Mouse (Mus musculus) small intestine, adult 2 months (tissue): ENCODE measurements at regions not wholly inside any gene's neighbourhood (a gene's known extent, or its start where the extent isn't known, plus 50 kb on each side); places are given as distances from the start of the nearest gene placed in this dataset.

Experiments
- H3K27ac ChIP-seq: fragments of 200-500 bp; 2 replicates; pipeline ENCODE4 v1.5.1; 2012; ENCODE audit warnings: low read depth, low read length, control low read depth, inconsistent platforms; ENCODE audit not compliant: insufficient read depth
- H3K27me3 ChIP-seq: fragments of 200-500 bp; 2 replicates; pipeline ENCODE4 v1.6.1; 2012; ENCODE audit warnings: mild to moderate bottlenecking, moderate library complexity, low read length, inconsistent platforms; ENCODE audit not compliant: control insufficient read depth, insufficient read depth
- H3K36me3 ChIP-seq: fragments of 200-500 bp; 2 replicates; pipeline ENCODE4 v1.6.1; 2012; ENCODE audit warnings: mild to moderate bottlenecking, low read length, control low read depth, inconsistent platforms; ENCODE audit not compliant: control insufficient read depth, insufficient read depth
- H3K4me1 ChIP-seq: fragments of 200-500 bp; 2 replicates; pipeline ENCODE4 v1.6.1; 2012; ENCODE audit warnings: low read length, inconsistent platforms, mixed read lengths; ENCODE audit not compliant: control insufficient read depth, insufficient read depth, insufficient read length
- H3K4me3 ChIP-seq: fragments of 200-500 bp; 2 replicates; pipeline ENCODE4 v1.5.1; 2012; ENCODE audit warnings: low read depth, mild to moderate bottlenecking, control low read depth, inconsistent platforms, low read length, moderate library complexity
- CTCF ChIP-seq: fragments of 200-500 bp; IDR thresholded peaks from 2 replicates; pipeline ENCODE4 v1.5.1; 2012; ENCODE audit warnings: low read depth, mild to moderate bottlenecking, control low read depth, inconsistent platforms, low read length, moderate library complexity, mixed read lengths; ENCODE audit not compliant: insufficient replicate concordance, insufficient read length; ENCODE audit errors: extremely low read depth
- POLR2A ChIP-seq: fragments of 200-500 bp; IDR thresholded peaks from 2 replicates; pipeline ENCODE4 v1.6.1; 2012; ENCODE audit warnings: low read depth, mild to moderate bottlenecking, control low read depth, inconsistent platforms, low read length, moderate library complexity
- WGBS: fragments of 180-500 bp; shearing (Covaris S2); methylation state at CpG from one replicate; pipeline ENCODE4 v1.1.7; 2018; 5-methylcytosine and 5-hydroxymethylcytosine counted together

- Histone ChIP-seq H3K27me3 (no peaks in the 10 kb centered on the region), H3K4me1 (peaks cover 9% of the 10 kb centered on the region; the same call in 1 of the 2 replicates), H3K4me3 (no peak overlapping the region), H3K36me3 (no peaks in the 10 kb centered on the region), H3K27ac (no peak overlapping the region)
- WGBS: 43% methylated on average over 2 of the region's 2 CpGs
- TF ChIP-seq CTCF: no peak
- TF ChIP-seq POLR2A: no peak
Observed at GRCm38 (mm10) chr13:34408669-34409055, 63.7 kb upstream of the Slc22a23 start.

- TF ChIP-seq POLR2A: no peak
- TF ChIP-seq CTCF: no peak
- H3K27me3 ChIP-seq: no peaks in the 10 kb centered on the region
- 43% methylated on average over 4 of the region's 4 CpGs for WGBS
- no peak overlapping the region for H3K27ac ChIP-seq
- peaks cover 9% of the 10 kb centered on the region; the same call in 1 of the 2 replicates for H3K4me1 ChIP-seq
- H3K36me3 ChIP-seq: no peaks in the 10 kb centered on the region
- no peak overlapping the region for H3K4me3 ChIP-seq
Observed at GRCm38 (mm10) chr13:34408007-34408668, 63.2 kb upstream of the Slc22a23 start.

- no peaks in the 10 kb centered on the region for H3K27me3 ChIP-seq
- peaks cover 9% of the 10 kb centered on the region; the same call in 1 of the 2 replicates for H3K4me1 ChIP-seq
- no peak overlapping the region for H3K27ac ChIP-seq
- TF ChIP-seq CTCF (no peak), POLR2A (no peak)
- no peak overlapping the region for H3K4me3 ChIP-seq
- H3K36me3 ChIP-seq: no peaks in the 10 kb centered on the region
Observed at GRCm38 (mm10) chr13:34406291-34406690, 61.3 kb upstream of the Slc22a23 start.

GRCm38 (mm10) chr13:34402631-34403030 is 57.6 kb upstream of the Slc22a23 start:
- Histone ChIP-seq H3K27ac (no peak overlapping the region), H3K36me3 (no peaks in the 10 kb centered on the region), H3K27me3 (no peaks in the 10 kb centered on the region), H3K4me3 (no peak overlapping the region), H3K4me1 (peaks cover 16% of the 10 kb centered on the region; the same call in 1 of the 2 replicates)
- TF ChIP-seq CTCF (no peak), POLR2A (no peak)
- WGBS: 86% methylated on average over 1 of the region's 1 CpGs

GRCm38 (mm10) chr13:34401031-34401430 is 56.0 kb upstream of the Slc22a23 start:
- 77% methylated on average over 2 of the region's 2 CpGs for WGBS
- H3K27ac ChIP-seq: no peak overlapping the region
- H3K27me3 ChIP-seq: no peaks in the 10 kb centered on the region
- no peaks in the 10 kb centered on the region for H3K36me3 ChIP-seq
- H3K4me1 ChIP-seq: peaks cover 14% of the 10 kb centered on the region; the same call in 1 of the 2 replicates
- TF ChIP-seq POLR2A: no peak
- TF ChIP-seq CTCF: no peak
- H3K4me3 ChIP-seq: no peak overlapping the region

GRCm38 (mm10) chr13:34398847-34399246 is 53.9 kb upstream of the Slc22a23 start:
- WGBS: 34% methylated on average over 3 of the region's 3 CpGs
- no peak overlapping the region for H3K27ac ChIP-seq
- H3K4me3 ChIP-seq: no peak overlapping the region
- no peaks in the 10 kb centered on the region for H3K27me3 ChIP-seq
- TF ChIP-seq CTCF: no peak
- TF ChIP-seq POLR2A: no peak
- peaks cover 10% of the 10 kb centered on the region; the same call in 1 of the 2 replicates for H3K4me1 ChIP-seq
- H3K36me3 ChIP-seq: no peaks in the 10 kb centered on the region

- Histone ChIP-seq H3K4me3 (no peak overlapping the region), H3K27me3 (no peaks in the 10 kb centered on the region), H3K27ac (no peak overlapping the region), H3K36me3 (no peaks in the 10 kb centered on the region), H3K4me1 (peaks cover 10% of the 10 kb centered on the region; the same call in 1 of the 2 replicates)
- WGBS: 25% methylated on average over 10 of the region's 10 CpGs
- TF ChIP-seq POLR2A: no peak
- TF ChIP-seq CTCF: no peak
Observed at GRCm38 (mm10) chr13:34398061-34398787, 53.2 kb upstream of the Slc22a23 start.
